Mouse (Mus musculus): ENCODE measurements around the gene Cldn22. TPM values are rescaled to one million over a fixed set of nuclear protein-coding genes. Genes with fewer than 3 reads are reported as not detected.

The Cldn22 gene
- total RNA-seq, 2 experiments from 2014 or later, result 1.0 TPM; not detected in 1

GRCm38 (mm10) chr8:47825596-47825995 lies 1.3 kb downstream of the Cldn22 start:
- intact Hi-C loops (cut with DNase I), result no loop called here
- no peak for DNase-seq (ENCODE audit: low spot score in 2 of 2)

DNA sequence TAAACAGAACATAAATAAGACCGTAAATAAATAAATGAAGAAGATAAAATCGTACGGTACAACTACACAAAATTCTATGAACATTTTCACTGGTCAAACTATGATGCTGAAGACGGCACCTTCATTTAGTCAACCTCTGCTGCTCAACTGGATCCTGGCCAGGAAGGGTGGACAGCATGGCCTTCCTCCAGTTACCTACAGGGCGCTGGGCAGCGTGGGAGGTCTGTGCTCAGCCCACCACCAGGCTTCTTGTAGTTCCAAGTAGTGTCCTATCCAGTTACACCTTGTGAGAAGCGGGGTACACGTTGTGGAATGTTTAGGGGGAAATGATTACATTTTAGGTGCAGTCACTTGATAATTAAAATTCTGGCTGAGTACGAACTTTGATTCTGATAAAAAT lies 2.6 kb downstream of the Cldn22 start:
- intact Hi-C loops (cut with DNase I), result no loop called here
- no peak for DNase-seq (ENCODE audit: low spot score in 2 of 2)

DNA sequence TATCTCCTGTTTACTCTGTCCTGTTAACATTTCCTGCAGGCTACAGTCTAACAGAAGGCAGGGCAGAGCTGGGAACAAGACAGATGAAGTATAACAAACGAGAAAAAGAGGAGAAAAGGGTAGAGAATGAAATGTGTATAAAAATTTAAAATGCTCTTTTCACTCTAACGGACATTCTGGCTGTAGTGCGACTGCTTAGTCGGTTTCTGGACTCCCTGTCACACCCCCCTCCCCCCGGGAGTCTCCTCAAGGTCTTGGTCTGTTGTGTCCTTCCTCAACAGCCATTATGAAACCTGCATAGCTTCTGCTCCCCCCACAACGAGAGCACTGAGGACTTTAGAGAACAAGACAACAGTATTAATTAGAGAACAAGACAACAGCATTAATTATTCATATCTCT lies 8.3 kb downstream of the Cldn22 start:
- intact Hi-C loops (cut with DNase I), result no loop called here
- DNase-seq (ENCODE audit: low spot score in 2 of 2), result no peak

DNA sequence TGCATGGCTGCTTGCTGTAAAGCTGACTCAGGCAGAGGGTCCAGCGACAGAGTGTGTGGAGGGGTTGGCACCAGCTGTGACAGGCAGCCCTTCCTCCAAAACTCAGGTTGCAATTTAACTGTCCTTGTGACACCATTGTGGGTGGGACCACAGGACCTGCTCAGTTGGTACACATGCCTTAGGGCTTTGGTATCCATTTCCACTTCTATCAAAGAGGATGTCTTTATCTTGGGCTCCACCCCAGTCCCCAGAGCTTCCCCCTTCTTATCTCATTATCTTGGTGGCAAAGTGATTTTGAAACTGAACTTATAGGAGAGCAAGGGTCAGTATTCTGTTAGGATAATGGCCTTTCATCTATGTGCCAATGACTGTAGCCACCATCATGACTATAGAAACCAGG lies 9.7 kb downstream of the Cldn22 start:
- DNase-seq (ENCODE audit: low spot score in 2 of 2), result no peak

GRCm38 (mm10) chr8:47843063-47843462 lies 18.8 kb downstream of the Cldn22 start:
- intact Hi-C loops (cut with DNase I), result loop anchor here (5.0 kb wide), 1 partner anchor 101 kb away; no protein-coding TSS in a partner anchor
- DNase-seq (ENCODE audit: low spot score in 2 of 2), result peak; percentile 32 to 62

More for the DNA sequence above, 9.7 kb downstream of the Cldn22 start:
- intact Hi-C loops (cut with DNase I), result no loop called here

DNA sequence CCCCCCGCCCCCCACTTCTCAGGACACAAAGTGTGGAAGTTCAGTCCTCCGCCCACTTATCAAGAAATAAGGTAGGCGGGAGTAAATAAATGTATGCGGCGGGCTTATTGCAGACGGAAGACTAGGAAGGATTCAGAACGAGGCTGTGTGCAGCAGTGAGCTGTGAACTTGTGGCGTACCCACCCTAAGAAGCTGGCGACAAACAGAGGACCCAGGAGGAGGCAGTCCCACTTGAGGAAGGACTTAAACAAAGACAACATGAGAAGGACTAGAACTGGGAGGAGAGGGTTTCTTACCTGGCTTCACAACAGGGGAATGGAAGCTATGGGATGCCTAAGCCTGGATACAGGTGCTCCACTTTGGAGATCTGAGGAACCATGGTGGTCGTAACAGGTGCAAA lies 19.4 kb downstream of the Cldn22 start:
- intact Hi-C loops (cut with DNase I), result loop anchor here (5.0 kb wide), 1 partner anchor 101 kb away; no protein-coding TSS in a partner anchor
- DNase-seq (ENCODE audit: low spot score in 2 of 2), result no peak

DNA sequence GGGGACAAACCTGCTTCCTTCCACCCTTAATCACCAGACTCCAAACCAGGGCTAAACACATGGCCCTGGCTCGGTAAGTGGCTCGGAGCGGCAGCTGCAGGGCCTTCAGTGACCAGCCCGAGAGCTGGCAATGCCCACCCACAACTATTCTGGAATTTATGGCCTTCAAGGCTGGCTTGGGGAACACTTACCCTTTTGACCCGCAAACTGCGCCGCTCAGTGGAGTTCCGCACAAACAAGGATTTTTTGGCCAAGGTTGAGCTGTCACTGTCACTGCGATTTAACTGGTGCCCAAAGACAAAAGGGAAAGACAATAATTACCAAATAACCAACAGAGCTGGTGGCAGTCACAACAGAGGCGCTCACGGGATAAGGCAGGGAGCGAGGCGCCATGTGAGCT lies 21.7 kb downstream of the Cldn22 start:
- intact Hi-C loops (cut with DNase I), result no loop called here
- DNase-seq (ENCODE audit: low spot score in 2 of 2), result no peak

DNA sequence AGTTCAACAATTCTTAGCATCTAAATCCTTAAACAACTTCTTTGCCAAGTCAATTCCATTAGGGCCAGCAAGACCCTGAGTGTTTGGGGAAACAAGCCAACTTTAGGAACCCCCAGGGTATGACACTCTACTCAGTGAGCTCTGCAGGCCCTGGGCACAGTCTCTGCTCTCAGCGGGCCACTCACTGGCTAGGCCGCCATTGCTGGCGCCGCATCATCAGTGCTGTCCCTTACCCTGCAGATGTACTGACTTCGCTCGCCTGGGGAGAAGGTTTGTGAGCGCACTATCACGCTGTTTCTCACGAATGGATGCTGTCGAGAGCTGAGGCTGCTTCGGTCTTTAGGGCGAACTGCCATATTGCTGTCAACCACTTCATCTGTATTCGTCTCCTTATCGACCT lies 22.9 kb downstream of the Cldn22 start:
- DNase-seq (ENCODE audit: low spot score in 2 of 2), result no peak
- intact Hi-C loops (cut with DNase I), result no loop called here

- no peak for DNase-seq (ENCODE audit: low spot score in 2 of 2)
- intact Hi-C loops (cut with DNase I), result no loop called here
Observed at GRCm38 (mm10) chr8:47847931-47848330, 23.6 kb downstream of the Cldn22 start.

DNA sequence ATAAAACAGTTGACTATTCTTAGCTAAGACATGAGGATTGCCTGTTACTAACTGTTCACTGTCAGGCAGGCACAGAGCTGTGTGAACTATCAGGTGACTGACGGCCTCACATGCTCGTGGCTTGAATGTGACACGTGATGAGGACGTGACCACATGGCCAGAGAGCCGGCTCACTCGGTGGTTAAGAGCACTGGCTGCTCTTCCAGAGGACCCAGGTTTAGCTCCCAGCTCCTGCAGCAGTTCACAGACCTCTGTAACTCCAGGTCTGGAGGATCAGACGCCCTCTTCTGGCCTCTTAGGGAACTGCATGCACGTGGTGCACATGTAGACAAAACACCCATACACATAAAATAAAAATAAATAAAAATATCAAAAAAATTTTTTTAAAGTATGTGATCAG lies 25.6 kb downstream of the Cldn22 start:
- intact Hi-C loops (cut with DNase I), result no loop called here
- no peak for DNase-seq (ENCODE audit: low spot score in 2 of 2)

DNA sequence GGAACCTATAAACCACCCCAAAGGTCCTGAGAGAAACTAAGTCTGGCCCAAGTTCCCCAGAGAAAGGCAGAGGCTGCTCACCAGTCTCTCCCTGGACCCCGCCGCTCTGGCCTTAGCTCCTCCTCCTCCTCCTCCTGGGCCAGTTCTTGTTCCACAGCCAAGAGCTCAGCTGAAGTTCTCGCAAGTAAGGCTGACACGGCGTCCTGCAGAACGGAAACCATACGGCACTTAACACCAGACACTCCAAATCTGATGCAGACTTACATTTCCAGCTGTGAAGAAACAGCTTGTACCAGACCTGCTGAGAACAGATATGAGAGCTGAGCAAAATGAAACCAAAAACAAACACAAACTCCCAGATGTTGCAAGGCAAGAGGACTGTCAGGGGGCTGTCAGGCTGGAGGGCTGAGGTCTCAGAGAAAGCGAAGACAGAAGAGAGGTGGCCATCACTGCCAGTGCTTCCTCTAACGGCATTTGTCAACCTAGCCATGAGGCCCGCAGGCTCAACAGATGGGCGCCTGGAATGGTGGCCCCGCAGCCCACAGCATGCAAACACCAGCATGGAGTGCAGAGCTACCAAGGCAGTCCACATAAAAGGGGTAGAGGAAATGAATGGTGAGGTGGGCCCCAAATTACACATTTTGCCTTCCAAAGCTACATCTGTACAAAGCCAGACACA lies 27.7 kb downstream of the Cldn22 start:
- DNase-seq (ENCODE audit: low spot score in 2 of 2), result peak in 1 of 2 experiments; percentile 30
- intact Hi-C loops (cut with DNase I), result no loop called here

GRCm38 (mm10) chr8:47852737-47853136 lies 28.5 kb downstream of the Cldn22 start:
- no peak for DNase-seq (ENCODE audit: low spot score in 2 of 2)
- intact Hi-C loops (cut with DNase I), result no loop called here

DNA sequence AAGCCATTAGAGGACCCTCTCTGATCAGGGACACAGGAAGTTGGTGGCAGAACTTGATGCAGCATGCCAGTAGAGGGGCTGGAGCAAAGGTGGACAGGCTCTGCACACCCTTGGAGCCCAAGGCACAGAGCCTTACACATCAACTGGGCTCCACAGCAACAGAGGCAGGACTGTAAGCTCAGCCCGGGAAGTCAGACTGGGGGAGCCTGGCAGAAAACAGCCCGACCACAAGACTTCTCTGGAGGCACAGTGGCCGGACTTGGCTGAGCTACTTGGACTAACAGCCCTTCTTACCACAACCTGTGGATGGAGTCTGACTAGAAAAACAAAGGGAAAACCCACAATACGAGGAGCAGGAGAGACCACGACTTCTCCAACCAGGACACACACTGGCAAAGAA lies 29.1 kb downstream of the Cldn22 start:
- intact Hi-C loops (cut with DNase I), result no loop called here
- DNase-seq (ENCODE audit: low spot score in 2 of 2), result no peak

- intact Hi-C loops (cut with DNase I), result no loop called here
- peak; percentile 54 to 64 for DNase-seq (ENCODE audit: low spot score in 2 of 2)
Observed at GRCm38 (mm10) chr8:47859259-47859658, 35.0 kb downstream of the Cldn22 start.

DNA sequence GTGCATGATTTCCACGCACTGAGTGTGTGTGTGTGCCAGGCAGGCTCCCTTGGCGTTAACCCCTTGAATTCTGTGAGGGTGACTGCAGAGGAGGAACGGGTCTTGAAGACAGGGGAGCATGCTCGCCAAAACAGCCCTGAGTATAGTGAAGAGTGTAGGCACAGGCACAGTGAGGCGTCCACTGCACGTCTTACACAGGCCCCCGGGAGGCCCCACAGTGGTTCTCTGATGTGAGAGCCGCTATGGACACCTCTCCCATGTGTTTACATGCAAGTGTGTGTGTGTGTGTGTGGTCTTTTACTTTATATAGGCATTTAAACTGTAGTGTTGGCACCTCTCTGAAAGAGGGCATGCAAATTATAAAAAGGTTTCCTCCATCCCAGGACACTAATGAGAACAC lies 42.3 kb downstream of the Cldn22 start:
- intact Hi-C loops (cut with DNase I), result loop anchor here (10.0 kb wide), 1 partner anchor 338 kb away; no protein-coding TSS in a partner anchor
- no peak for DNase-seq (ENCODE audit: low spot score in 2 of 2)

DNA sequence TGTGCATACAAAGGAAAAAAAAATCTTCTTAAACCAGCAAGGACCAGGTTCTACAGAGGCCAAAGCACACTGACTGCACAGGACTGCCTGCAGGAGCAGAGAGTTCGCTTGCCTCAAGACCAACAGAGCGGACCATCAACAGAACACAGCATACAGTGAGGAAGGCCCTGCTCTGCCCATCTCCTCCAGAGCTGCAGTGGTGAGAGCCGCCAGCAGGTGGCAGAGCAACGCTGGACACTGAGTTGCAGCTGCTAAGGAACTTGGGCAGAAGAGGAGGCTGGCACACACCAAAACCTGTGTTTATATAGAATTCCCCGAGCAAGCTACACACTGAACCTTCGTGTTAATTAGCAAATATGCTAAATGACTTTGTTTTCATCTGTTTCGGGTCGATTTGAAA lies 42.8 kb downstream of the Cldn22 start:
- intact Hi-C loops (cut with DNase I), result loop anchor here (1.0 to 10.0 kb wide), 2 partner anchors 149 to 338 kb away; no protein-coding TSS in a partner anchor
- DNase-seq (ENCODE audit: low spot score in 2 of 2), result peak; percentile 86 to 92

DNA sequence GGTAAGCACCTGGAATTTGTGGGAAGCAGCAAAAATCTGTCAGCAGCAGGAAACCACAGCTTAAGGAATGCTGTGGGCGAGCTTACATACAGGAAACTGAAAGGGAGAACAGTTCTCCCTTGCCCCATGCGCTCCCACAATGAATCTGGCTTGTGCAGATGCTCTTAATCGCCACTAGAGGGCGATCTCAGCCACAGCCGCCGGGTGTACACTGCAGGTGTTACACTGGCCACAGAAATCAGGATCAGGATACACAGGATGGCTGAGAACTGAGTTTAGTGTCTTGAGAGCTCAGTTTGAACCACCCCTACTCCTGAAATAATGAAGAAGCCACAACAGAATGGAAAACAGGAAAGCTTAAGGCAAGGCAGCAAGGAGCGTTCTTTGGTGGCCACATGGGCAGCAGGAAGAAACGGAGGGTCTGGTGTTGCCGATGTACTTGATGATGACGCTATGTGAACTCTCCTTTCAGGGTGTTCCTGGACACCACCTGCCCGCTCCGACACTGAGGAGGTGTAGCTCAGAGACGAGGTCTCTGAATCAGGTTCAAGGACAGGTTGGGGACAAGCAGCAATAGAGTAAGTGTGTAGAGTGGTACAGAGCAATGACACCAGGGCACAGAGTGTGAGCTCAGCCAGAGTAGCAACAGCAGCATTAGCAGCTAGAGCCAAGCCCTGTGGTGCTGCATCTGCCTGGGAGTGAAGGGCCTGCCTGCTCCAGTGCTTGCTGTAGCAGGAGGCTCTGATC lies 48.3 kb downstream of the Cldn22 start:
- DNase-seq (ENCODE audit: low spot score in 2 of 2), result peak; percentile 54 to 55
- intact Hi-C loops (cut with DNase I), result loop anchor here (1.0 to 5.0 kb wide), 2 partner anchors 70 to 144 kb away; no protein-coding TSS in a partner anchor

- DNase-seq (ENCODE audit: low spot score in 2 of 2), result no peak
- intact Hi-C loops (cut with DNase I), result loop anchor here (5.0 kb wide), 1 partner anchor 68 kb away; no protein-coding TSS in a partner anchor
Observed at GRCm38 (mm10) chr8:47874497-47875178, 50.4 kb downstream of the Cldn22 start.
